Mouse (Mus musculus) embryonic facial prominence, embryonic 11.5 days (tissue): Measurements from ENCODE around the gene Atp11b. TPM values are rescaled to one million over a fixed set of nuclear protein-coding genes. Genes with fewer than 3 reads are reported as not detected.

Experiments
- ATAC-seq: fragments of 200-750 bp; cut with Nextera tagmentation; replicated peaks from 2 replicates; pipeline ENCODE4 v1.8.0; 2017; ENCODE audit warnings: low read depth; ENCODE audit not compliant: insufficient number of reproducible peaks, low FRiP score, low TSS enrichment
- DNase-seq: peaks from one replicate; pipeline ENCODE4 v3.0.0-alpha.2; 2015; ENCODE audit warnings: low spot score
- H3K27ac ChIP-seq: fragments of 300-500 bp; sonication (generic); replicated peaks from 2 replicates; pipeline ENCODE4 v1.5.1; 2014; ENCODE audit warnings: mild to moderate bottlenecking, low read depth, low read length, control low read depth
- H3K27me3 ChIP-seq: fragments of 300-500 bp; sonication (generic); 2 replicates; pipeline ENCODE4 v1.6.1; 2014; ENCODE audit warnings: mild to moderate bottlenecking, low read length, moderate library complexity, mixed read lengths; ENCODE audit not compliant: control insufficient read depth, insufficient read depth
- H3K36me3 ChIP-seq: fragments of 300-500 bp; sonication (generic); replicated peaks from 2 replicates; pipeline ENCODE4 v1.6.1; 2014; ENCODE audit warnings: low read depth, mild to moderate bottlenecking, low read length, moderate library complexity, mixed read lengths; ENCODE audit not compliant: control insufficient read depth, insufficient read depth
- H3K4me1 ChIP-seq: fragments of 300-500 bp; sonication (generic); 2 replicates; pipeline ENCODE4 v1.6.1; 2014; ENCODE audit warnings: low read length, mixed read lengths; ENCODE audit not compliant: control insufficient read depth, insufficient read depth
- H3K4me2 ChIP-seq: fragments of 300-500 bp; sonication (generic); 2 replicates; pipeline ENCODE4 v1.6.1; 2014; ENCODE audit warnings: low read depth, mild to moderate bottlenecking, control low read depth, low read length, moderate library complexity
- H3K4me3 ChIP-seq: fragments of 300-500 bp; sonication (generic); 2 replicates; pipeline ENCODE4 v1.5.1; 2014; ENCODE audit warnings: low read depth, low read length, control low read depth
- H3K9ac ChIP-seq: fragments of 300-500 bp; sonication (generic); replicated peaks from 2 replicates; pipeline ENCODE4 v1.6.1; 2014; ENCODE audit warnings: mild to moderate bottlenecking, control low read depth, low read length
- H3K9me3 ChIP-seq: fragments of 300-500 bp; sonication (generic); replicated peaks from 2 replicates; pipeline ENCODE4 v1.6.1; 2016; ENCODE audit warnings: mild to moderate bottlenecking, low read length, inconsistent platforms, mixed read lengths; ENCODE audit not compliant: control insufficient read depth
- WGBS: fragments of 180-500 bp; shearing (Covaris S2); extraction: QIAGEN DNeasy Blood & Tissue Kit; methylation state at CpG from one replicate; pipeline ENCODE4 v1.1.7; 2014; 5-methylcytosine and 5-hydroxymethylcytosine counted together
- polyA plus RNA-seq: library from polyadenylated mRNA; unstranded; fragments of >200 nt; fragmentation: Nextera tagmentation; extraction: Ambion mirVana; gene quantifications from 2 replicates; pipeline ENCODE4 v1.2.1, GENCODE M21; 2014

Atp11b gene
- polyA plus RNA-seq, 1 experiment from 2014 or later: 34.6 TPM

DNA sequence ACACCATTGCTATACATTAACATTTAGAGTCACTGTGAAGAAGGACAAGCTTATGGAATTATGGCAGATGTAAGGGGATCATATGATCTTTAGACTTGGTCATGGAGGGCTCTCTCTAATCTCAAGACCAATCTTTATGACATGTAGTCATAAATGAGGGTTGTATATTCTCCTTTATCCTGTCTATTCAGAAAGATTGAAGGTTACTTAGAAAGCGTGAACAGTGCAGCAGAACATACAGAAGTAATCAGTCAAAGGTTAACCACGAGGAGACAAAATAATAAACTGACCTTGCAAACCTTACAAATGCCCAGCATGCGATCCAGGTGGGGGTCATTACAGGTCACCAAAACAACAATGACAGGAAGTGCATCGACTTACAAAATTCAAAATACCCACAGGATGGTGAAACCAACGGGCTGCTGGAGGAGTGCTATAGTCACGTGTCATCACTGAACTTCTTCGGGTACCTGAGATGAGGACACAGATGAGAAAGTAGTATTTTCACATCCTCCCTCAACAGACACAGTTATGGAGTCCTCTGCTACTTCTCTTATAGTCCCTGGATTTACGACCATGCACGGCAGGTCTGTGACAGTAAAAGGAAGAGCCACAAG is 7.0 kb upstream of the Atp11b start:
- Histone ChIP-seq H3K4me1 (no peaks in the 10 kb centered on the region), H3K9me3 (no peaks in the 10 kb centered on the region), H3K27ac (no peak overlapping the region), H3K27me3 (no peaks in the 10 kb centered on the region), H3K4me2 (no peak overlapping the region), H3K36me3 (no peaks in the 10 kb centered on the region), H3K9ac (no peak overlapping the region), H3K4me3 (no peak overlapping the region)
- 60% methylated on average over 9 of the region's 9 CpGs for WGBS
- ATAC-seq (no peak), DNase-seq (no peak)

DNA sequence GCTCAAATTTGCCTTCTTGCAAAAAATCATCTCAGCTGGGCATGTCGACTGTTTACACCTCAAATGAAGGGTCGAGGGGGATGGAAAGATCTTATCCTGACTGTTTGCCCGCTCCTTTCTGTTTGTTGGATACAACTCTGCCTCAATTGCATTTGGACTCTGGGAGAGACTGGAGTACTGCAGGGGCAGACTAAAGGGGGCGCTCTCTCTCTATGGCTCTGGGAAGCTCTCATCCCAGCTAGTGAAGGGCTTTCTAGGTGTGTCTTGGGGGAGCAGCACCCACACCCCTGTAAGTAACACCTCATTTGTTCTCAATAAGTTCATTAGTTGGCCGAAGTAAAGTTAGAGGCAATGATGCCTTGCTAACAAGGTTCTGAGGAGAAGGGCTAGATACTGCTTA is 3.6 kb upstream of the Atp11b start:
- ATAC-seq (no peak), DNase-seq (no peak)
- no peaks in the 10 kb centered on the region for H3K9me3 ChIP-seq
- H3K36me3 ChIP-seq: no peaks in the 10 kb centered on the region
- H3K4me1 ChIP-seq: no peaks in the 10 kb centered on the region
- 55% methylated on average over 5 of the region's 5 CpGs for WGBS
- no peaks in the 10 kb centered on the region for H3K27me3 ChIP-seq
- no peak overlapping the region for H3K4me2 ChIP-seq
- H3K9ac ChIP-seq: no peak overlapping the region
- H3K4me3 ChIP-seq: no peak overlapping the region
- H3K27ac ChIP-seq: no peak overlapping the region

DNA sequence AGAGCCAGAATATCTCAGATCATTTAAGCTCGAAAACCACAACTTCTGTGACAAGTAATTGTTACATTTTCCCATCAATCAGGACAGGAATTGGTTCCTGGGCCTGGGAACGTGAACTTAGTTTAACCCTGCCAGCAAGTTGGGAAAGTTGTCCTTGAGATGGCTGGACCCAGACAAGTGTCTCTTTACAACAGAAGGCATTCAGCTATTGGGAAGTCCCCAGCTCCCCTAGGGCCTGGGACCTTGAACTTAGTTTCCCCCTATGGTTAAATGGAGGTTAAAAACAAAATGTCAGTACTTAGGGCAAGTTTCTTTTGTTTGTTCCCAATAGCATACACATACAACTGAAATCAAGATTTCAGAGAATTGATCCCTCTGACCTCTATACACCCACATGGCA is 2.2 kb upstream of the Atp11b start:
- ATAC-seq: no peak
- 59% methylated on average over 2 of the region's 2 CpGs for WGBS
- no peaks in the 10 kb centered on the region for H3K4me1 ChIP-seq
- DNase-seq: no peak
- H3K4me3 ChIP-seq: no peak overlapping the region
- H3K9me3 ChIP-seq: no peaks in the 10 kb centered on the region
- H3K4me2 ChIP-seq: no peak overlapping the region
- H3K36me3 ChIP-seq: no peaks in the 10 kb centered on the region
- no peak overlapping the region for H3K9ac ChIP-seq
- H3K27me3 ChIP-seq: no peaks in the 10 kb centered on the region
- no peak overlapping the region for H3K27ac ChIP-seq

DNA sequence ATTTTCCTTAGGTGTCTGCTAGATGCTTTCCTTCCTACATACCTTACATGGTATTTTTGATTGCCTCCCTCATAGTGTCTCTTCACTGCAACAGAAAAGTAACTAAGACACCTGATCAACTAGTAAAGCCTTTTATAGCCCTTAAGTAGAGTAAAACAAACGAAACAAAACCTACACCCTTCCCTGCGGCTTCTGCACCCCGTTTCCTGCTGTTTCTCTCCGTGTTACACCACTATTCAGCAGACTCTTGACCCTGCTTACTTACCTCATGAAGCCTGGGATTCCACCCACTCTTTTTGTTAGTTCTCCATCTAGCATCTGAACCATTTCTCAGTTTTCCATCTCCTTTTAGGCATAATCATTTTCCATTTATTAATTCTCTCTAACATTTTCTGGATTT is 8.8 kb downstream of the Atp11b start:
- no peaks in the 10 kb centered on the region for H3K27me3 ChIP-seq
- no peak overlapping the region for H3K4me3 ChIP-seq
- H3K4me1 ChIP-seq: no peaks in the 10 kb centered on the region
- ATAC-seq (no peak), DNase-seq (no peak)
- H3K36me3 ChIP-seq: no peaks in the 10 kb centered on the region
- no peak overlapping the region for H3K4me2 ChIP-seq
- no peak overlapping the region for H3K9ac ChIP-seq
- no peak overlapping the region for H3K27ac ChIP-seq
- WGBS: 72% methylated on average over 4 of the region's 4 CpGs
- H3K9me3 ChIP-seq: no peaks in the 10 kb centered on the region

DNA sequence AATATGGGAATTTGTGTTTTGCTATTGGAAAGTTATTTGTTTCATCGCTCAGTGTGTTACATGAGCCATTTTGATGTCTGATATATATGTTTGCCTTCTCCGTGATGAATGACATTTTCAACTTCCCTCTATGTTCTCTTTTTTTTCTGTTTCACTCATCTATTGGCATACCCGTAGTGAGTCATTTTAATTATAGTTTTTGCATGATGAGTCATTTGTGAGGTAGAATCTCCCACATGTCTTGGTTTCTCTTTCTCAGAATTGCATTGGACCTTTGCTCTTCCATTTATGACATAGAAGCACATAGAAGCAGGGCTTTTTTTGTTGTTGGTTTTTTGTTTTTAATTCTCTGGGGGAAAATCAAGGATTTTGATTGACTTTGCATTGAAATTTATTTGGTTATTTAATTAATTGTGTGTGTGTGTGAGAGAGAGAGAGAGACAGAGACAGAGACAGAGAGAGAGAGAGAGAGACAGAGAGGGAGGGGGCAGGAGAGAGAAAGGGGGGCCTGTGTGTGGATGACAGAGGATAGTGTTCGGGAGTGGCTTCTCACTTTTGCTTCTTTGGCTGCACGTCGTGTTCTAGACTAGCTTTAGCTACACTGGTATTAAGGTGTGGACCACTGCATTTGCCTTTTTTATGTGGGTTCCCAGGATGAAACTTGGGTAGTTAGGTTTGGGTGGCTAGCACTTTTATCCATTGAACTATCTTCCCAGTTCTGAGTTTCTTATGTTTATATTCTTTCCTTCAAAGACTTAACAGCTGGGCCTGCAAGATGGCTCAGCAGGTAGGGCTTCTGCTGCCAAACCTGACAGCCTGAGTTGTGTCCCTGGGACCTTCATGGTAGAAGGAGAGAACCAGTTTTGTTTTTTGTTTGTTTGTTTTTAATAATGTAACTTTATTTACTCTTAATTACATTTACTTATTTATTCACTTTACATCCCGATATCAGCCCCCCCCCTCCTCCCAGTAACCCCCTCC is 11.0 kb downstream of the Atp11b start:
- no peak overlapping the region for H3K27ac ChIP-seq
- H3K9me3 ChIP-seq: no peaks in the 10 kb centered on the region
- ATAC-seq: no peak
- no peak overlapping the region for H3K9ac ChIP-seq
- 87% methylated on average over 7 of the region's 7 CpGs for WGBS
- H3K4me3 ChIP-seq: no peak overlapping the region
- H3K4me1 ChIP-seq: no peaks in the 10 kb centered on the region
- H3K4me2 ChIP-seq: no peak overlapping the region
- DNase-seq: no peak
- no peaks in the 10 kb centered on the region for H3K27me3 ChIP-seq
- no peaks in the 10 kb centered on the region for H3K36me3 ChIP-seq

DNA sequence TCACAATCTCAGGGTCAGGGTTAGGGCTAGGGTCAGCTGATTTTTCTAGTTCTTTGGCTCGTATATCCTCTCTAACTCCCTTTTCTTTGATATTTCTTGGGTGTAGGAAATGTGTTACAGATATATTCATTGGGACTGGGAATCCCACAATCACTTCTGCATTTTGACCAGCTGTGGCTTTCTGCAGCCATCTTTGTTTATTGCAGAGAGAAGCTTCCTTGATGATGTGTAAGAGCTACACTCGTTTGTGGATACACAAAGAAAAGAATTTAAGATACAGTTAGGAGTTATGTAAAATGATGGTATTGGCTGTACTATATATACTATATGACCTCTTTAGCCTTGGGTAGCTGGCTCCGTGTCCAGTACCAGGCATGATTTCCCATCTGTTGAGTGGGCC is 25.8 kb downstream of the Atp11b start:
- no peak overlapping the region for H3K27ac ChIP-seq
- no peak overlapping the region for H3K9ac ChIP-seq
- H3K27me3 ChIP-seq: no peaks in the 10 kb centered on the region
- no peak for DNase-seq
- 79% methylated on average over 3 of the region's 3 CpGs for WGBS
- no peak for ATAC-seq
- no peak overlapping the region for H3K4me3 ChIP-seq
- no peaks in the 10 kb centered on the region for H3K36me3 ChIP-seq
- H3K4me2 ChIP-seq: no peak overlapping the region
- no peaks in the 10 kb centered on the region for H3K9me3 ChIP-seq
- H3K4me1 ChIP-seq: no peaks in the 10 kb centered on the region

DNA sequence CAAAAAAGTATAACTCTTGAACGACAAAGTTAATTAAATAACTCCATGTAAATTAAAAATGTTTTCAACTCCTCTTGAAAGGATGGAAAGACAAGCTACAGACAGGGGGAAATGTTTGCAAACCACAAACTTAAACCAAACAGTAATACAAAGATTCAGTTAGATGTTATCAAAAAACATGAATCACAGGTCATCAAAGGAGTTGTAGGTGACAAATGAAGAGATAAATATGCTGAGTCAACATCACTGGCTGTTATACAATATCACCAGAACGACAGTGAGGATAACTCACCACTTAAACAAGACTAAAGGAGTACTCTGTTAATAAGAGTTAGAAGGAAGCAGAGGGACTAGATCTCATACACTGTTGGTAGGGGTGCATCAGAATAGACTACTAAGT is 48.1 kb downstream of the Atp11b start:
- Histone ChIP-seq H3K27me3 (no peaks in the 10 kb centered on the region), H3K4me1 (no peaks in the 10 kb centered on the region), H3K27ac (no peak overlapping the region), H3K36me3 (peaks cover 3% of the 10 kb centered on the region), H3K9me3 (no peaks in the 10 kb centered on the region), H3K9ac (no peak overlapping the region), H3K4me3 (no peak overlapping the region), H3K4me2 (no peak overlapping the region)
- DNase-seq: no peak
- 92% methylated on average over 2 of the region's 2 CpGs for WGBS
- no peak for ATAC-seq

DNA sequence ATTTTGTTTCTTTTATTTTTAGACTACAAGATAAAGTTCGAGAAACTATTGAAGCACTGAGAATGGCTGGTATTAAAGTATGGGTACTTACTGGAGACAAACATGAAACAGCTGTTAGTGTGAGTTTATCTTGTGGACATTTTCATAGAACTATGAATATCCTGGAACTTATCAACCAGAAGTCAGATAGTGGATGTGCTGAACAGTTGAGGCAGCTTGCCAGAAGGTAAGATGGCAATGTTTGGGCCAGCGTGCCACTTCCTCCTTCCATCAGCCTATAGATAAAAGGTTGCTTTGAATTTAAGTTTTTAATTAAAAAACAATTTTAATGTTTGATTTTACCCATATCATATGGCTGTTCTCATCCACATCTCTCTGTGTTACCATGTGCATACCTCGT is 66.0 kb downstream of the Atp11b start:
- WGBS: 93% methylated on average over 3 of the region's 3 CpGs
- DNase-seq: no peak

More for the DNA sequence above, 66.0 kb downstream of the Atp11b start:
- no peak overlapping the region for H3K9ac ChIP-seq
- H3K4me2 ChIP-seq: no peak overlapping the region
- no peak overlapping the region for H3K27ac ChIP-seq
- H3K36me3 ChIP-seq: no peaks in the 10 kb centered on the region
- no peaks in the 10 kb centered on the region for H3K9me3 ChIP-seq
- no peaks in the 10 kb centered on the region for H3K27me3 ChIP-seq
- H3K4me1 ChIP-seq: no peaks in the 10 kb centered on the region
- no peak for ATAC-seq
- H3K4me3 ChIP-seq: no peak overlapping the region
